Comparison of ENCODE assay signal across 8 mouse cellular contexts in genomic region chr15:85205792-85206702, GRCm38 (mm10). TPM values are rescaled to one million over a fixed set of nuclear protein-coding genes. Genes with fewer than 3 reads are reported as not detected.
A peak's percentile ranks its signal among the peaks of the same experiment; 100 is the strongest.
DNase-seq lines count a peak whose midpoint lies in the region; ATAC-seq lines count a peak whose summit lies in the region.

Gene Fbln1 (plus strand): TSS chr15:85205949.

- intact Hi-C loops in heart, postnatal 14 days (cut with DNase I), result no loop called here

- H3K27ac ChIP-seq in liver, embryonic 15.5 days (replicated peaks), result no peak within 1 kb of the TSS
- H3K27ac ChIP-seq in neural tube, embryonic 15.5 days (replicated peaks), result peak within 1 kb of the TSS; percentile 77

- ATAC-seq in liver, embryonic 15.5 days (ENCODE audit: insufficient read depth), result peak; percentile 40; the same call in 1 of the 2 replicates
- ATAC-seq in neural tube, embryonic 15.5 days (ENCODE audit: low FRiP score), result peak; percentile 62; the same call in 1 of the 2 replicates

- H3K4me2 ChIP-seq in liver, embryonic 15.5 days, result peak within 1 kb of the TSS; percentile 70
- H3K4me2 ChIP-seq in neural tube, embryonic 15.5 days, result peak within 1 kb of the TSS; percentile 98

- no peaks in the 10 kb centered on the region for H3K36me3 ChIP-seq in liver, embryonic 15.5 days (replicated peaks)
- H3K36me3 ChIP-seq in neural tube, embryonic 15.5 days, result no peaks in the 10 kb centered on the region

- WGBS in large intestine, adult 2 months, result 3% methylated on average over 64 of the region's 64 CpGs
- 2% methylated on average over 64 of the region's 64 CpGs for WGBS in liver, embryonic 15.5 days (ENCODE audit: insufficient replicate concordance)
- under 1% methylated on average over 63 of the region's 64 CpGs for WGBS in neural tube, embryonic 15.5 days

- peaks cover 25% of the 10 kb centered on the region for H3K27me3 ChIP-seq in liver, embryonic 15.5 days
- 0 out of 2 replicates have a peak, but pooled peaks cover 6% of the 10 kb centered on the region for H3K27me3 ChIP-seq in neural tube, embryonic 15.5 days (replicated peaks)

- no peak within 1 kb of the TSS for H3K9ac ChIP-seq in liver, embryonic 15.5 days
- H3K9ac ChIP-seq in neural tube, embryonic 15.5 days (replicated peaks), result peak within 1 kb of the TSS; percentile 64

- DNase-seq in CD4-positive helper T cell, adult 2 months (ENCODE audit: low read depth, low spot score), result peak; percentile 50
- peak; percentile 50 to 52 for DNase-seq in adrenal gland, postnatal 4 days (ENCODE audit: low spot score in 2 of 2)
- DNase-seq in forelimb bud, embryonic 11.5 days (ENCODE audit: low read depth, low spot score), result peak; percentile 84
- DNase-seq in heart, postnatal 14 days, result peak; percentile 83 to 86
- DNase-seq in large intestine, adult 2 months (ENCODE audit: low read depth, low spot score), result no peak
- peak; percentile 60 to 72 for DNase-seq in thymus, postnatal 36 days

- peak within 1 kb of the TSS; percentile 47 for H3K4me3 ChIP-seq in liver, embryonic 15.5 days (replicated peaks)
- peak within 1 kb of the TSS; percentile 59 for H3K4me3 ChIP-seq in neural tube, embryonic 15.5 days (replicated peaks)

- peaks cover 8% of the 10 kb centered on the region for H3K4me1 ChIP-seq in liver, embryonic 15.5 days (replicated peaks)
- H3K4me1 ChIP-seq in neural tube, embryonic 15.5 days, result peaks cover 37% of the 10 kb centered on the region

- H3K9me3 ChIP-seq in liver, embryonic 15.5 days (replicated peaks), result no peaks in the 10 kb centered on the region
- no peaks in the 10 kb centered on the region for H3K9me3 ChIP-seq in neural tube, embryonic 15.5 days (replicated peaks)

RNA-seq across cellular contexts. Expression of gene Fbln1, which starts in this region (rescaled TPM):
- total RNA-seq in adrenal gland, postnatal 4 days (2021), result 10 to 100 TPM; 64.1 to 77.4 TPM
- total RNA-seq in heart, postnatal 14 days (2021), result 10 to 100 TPM; 60.9 to 78.2 TPM
- polyA plus RNA-seq in large intestine, adult 2 months (2012; rRNA removed), result 85.1 and 164 TPM in 2 replicates
- 6.9 and 7.1 TPM in 2 replicates for polyA plus RNA-seq in liver, embryonic 15.5 days (2015; fragmentation: Nextera tagmentation; extraction: Ambion mirVana)
- 54.2 and 65.8 TPM in 2 replicates for polyA plus RNA-seq in neural tube, embryonic 15.5 days (2015; fragmentation: Nextera tagmentation; extraction: Ambion mirVana)
